Mouse (Mus musculus) cerebellum, adult (tissue): Measurements from ENCODE around the gene Fstl4.

Experiments
- ATAC-seq: cut with Nextera tagmentation; 2 replicates; pipeline ENCODE4 v1.9.2; 2017; ENCODE audit warnings: mild to moderate bottlenecking, moderate library complexity, mixed read lengths; ENCODE audit not compliant: insufficient number of reproducible peaks, low FRiP score, low TSS enrichment

Gene Fstl4

GRCm38 (mm10) chr11:52764461-52764893 lies at the start of gene Fstl4:
Gene Fstl4, plus strand, starts transcription at chr11:52764634.
- ATAC-seq: peak; percentile 42

DNA sequence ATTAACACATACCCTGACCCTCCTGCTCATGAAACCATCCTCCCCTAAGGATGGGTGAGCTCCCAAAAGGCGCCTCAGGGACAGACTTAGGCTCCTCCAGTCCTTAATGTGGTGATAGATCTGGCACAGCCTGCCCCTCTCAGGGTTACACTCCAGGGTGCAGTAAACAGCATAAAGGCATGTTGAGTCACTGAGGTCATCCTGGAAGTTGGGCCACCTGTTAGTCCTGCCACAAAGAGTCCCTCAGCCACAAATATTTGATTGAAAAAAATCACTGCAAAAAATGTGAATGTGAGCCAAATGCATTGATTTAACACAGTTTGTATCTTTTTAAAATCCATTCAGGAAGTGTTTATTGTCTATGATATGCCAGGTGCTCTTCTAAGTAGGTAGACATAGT lies 45.9 kb upstream of the Fstl4 start:
- no peak for ATAC-seq

GRCm38 (mm10) chr11:52721087-52721486 lies 43.3 kb upstream of the Fstl4 start:
- no peak for ATAC-seq

GRCm38 (mm10) chr11:52722706-52723105 lies 41.7 kb upstream of the Fstl4 start:
- no peak for ATAC-seq

DNA sequence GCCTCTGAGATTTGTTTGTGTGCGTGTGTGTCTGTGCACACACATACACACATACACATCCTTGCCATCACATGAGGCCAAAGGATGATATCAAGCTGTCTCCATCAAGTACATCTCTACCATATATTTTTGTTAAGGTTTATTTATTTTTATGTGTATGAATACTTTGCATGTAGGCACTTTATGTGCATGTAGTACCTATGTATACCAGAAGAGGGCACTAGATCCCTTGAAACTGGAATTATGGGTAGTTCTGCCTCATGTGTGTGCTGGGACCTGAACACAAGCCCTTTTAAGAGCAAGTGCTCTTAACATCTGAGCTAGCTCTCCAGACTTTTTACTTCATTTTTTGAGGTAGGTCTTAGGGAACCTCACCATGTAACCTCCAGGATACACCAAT lies 38.4 kb upstream of the Fstl4 start:
- ATAC-seq: no peak

DNA sequence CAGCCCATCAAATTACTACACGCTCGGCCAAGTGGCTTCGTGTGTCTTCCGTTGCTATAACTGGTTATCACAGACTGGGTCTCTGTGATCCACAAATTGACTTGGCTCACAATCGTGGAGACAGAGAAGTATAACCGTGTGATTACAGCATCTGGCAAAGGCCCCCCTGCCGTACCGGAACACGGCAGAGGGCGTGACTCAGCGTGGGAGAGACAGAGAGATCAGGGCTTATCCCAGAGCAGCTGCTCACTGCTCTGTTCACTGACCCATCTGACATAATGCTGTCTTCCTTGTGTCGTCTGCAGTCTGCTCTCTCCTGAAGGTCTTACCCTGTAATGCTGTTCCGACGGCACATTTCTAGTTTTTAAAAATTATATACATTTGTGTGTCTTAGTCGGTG lies 36.0 kb upstream of the Fstl4 start:
- no peak for ATAC-seq

- no peak for ATAC-seq
Measured at GRCm38 (mm10) chr11:52729890-52730289, 34.5 kb upstream of the Fstl4 start.

GRCm38 (mm10) chr11:52731979-52732378 lies 32.5 kb upstream of the Fstl4 start:
- no peak for ATAC-seq

- no peak for ATAC-seq
Measured at GRCm38 (mm10) chr11:52734493-52735195, 29.8 kb upstream of the Fstl4 start.

- ATAC-seq: no peak
Measured at GRCm38 (mm10) chr11:52739187-52739586, 25.2 kb upstream of the Fstl4 start.

DNA sequence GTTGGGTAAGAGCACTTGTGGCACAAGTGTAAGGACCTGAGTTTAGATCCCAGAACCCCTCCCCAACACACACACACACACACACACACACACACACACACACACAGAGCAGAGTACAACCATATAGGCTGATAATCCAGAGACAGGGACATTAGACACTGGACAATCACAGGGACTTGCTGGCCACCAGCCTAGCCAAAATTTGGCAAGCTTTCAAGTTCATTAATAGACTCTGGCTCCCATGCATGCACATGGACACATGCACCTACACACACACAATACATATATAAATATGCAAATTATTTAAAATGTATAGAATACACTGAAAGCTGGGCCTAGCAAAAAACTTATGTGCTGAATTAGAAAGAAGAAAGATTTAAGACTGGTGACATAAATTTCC lies 24.0 kb upstream of the Fstl4 start:
- no peak for ATAC-seq

DNA sequence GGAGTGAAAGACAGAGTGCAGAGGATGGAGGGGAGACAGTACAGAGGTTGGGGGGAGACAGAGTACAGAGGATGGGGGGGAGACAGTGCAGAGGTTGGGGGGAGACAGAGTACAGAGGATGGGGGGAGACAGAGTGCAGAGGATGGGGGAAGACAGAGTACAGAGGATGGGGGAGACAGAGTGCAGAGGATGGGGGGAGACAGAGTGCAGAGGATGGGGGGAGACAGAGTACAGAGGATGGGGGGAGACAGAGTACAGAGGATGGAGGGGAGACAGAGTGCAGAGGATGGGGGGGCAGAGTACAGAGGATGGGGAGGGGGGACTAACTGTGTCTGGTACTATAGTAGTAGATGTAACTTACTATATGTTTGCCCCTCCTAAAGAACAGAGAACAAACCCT lies 20.5 kb upstream of the Fstl4 start:
- peak; percentile 61; the same call in 1 of the 2 replicates for ATAC-seq

DNA sequence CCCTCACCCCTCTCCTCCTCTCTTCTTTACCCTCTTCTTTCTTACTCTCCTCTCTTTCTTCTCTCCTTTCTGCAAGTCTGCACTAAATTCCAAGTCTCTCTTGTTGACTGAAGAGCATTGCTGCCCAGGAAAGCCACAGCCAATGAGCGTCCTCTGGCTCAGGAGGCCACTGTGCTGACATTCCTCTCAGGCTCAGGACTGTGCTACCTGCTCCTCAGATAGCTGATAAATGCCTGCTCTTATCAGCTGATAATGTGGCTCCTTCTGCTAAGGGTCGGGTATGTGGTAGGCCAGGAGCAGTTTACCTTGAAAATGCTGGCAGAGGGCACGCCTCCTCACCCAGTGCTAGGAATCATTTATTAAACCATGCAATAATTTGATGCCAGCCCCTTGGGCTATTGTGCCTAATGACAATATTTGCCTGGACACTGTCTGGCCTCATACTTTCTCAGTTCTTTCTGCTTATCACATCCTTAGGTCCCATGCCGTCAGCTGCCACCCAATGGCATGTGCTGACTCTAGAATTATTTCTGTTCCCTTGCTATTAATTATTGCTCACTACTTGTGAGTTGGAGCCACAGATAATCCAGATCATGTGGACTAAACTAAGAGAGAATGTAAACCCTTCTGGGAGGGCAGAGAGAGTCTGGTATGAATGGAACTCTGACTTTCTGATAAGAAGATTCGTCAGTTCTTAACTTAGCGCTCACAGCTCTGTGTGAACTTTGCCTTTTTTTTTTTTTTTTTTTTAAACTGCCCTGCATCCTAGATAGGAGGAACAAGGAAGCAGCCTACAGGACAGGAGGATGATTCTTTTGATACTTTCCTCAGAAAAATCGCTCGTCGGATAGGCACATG lies 19.6 kb upstream of the Fstl4 start:
- ATAC-seq: no peak

- no peak for ATAC-seq
Measured at GRCm38 (mm10) chr11:52747206-52747605, 17.2 kb upstream of the Fstl4 start.

DNA sequence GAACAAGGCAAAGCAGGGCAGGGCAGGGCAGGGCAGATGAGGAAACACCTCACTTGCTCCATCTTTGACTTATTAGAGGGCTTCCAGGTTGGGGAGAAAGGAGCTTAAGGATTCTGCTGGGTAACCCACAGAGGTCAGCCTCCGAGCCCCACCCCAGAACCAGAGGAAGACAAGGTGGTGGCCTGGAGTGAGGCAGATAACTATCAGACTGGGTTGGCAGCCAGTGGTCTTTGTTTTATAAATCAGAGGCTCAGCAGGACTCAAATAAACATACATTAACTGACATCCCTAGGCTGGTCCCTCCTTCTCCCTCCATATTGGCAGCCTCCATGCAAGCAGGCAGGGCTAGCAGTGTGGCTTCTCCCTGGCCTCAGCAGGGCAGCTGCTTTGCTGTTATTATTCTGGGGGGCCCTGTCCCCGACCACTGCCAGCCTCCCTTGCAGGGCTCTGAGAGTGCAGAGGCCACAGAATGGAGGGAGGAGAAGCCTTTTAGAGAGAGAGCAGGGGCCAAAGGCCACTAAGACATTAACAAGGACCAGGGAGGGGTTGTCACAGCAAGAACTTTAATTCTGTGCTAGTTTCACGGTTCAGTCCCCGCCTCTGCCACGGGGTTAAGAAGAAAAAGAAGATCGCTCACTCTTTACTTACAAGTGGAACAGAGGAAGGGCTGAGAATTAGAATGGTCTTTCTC lies 16.5 kb upstream of the Fstl4 start:
- no peak for ATAC-seq

DNA sequence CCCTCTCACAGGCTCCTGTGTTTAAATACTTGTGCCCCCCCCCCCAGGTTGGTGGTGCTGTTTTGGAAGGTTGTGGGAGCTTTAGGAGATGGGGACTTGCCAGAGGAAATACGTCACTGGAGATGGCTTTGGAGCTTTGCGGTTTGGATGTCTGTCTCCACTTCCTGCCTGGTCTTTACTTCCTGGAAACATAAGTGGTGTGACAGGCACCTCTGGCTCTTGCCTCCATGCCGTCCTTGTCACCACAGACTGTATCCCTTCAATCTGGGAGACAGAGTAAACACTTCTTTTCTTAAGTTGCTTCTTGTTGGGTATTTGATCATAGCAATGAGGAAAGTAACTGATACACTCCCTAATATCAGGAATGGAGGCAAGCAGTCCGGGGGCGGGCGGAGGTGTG lies 14.4 kb upstream of the Fstl4 start:
- ATAC-seq: no peak

GRCm38 (mm10) chr11:52752524-52752923 lies 11.9 kb upstream of the Fstl4 start:
- no peak for ATAC-seq

DNA sequence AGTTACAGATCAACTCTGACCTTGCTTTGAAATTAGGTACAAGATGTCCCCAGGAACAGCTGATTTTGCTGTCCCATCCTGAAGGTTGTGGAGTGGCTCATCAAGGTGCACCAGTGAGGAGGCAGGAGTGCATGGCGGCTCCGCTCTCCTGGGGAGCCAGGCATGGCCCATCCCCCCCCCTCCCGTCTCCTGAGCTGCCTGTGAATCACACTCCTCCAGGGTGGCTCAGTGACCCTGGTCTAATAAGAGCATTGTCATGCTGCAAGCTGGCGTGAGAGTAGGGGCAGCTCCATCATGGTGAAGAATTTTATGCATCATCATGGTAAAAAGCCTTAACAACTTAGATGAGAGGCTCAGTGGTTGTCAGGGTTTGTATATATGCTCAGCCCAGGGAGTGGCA lies 11.2 kb upstream of the Fstl4 start:
- no peak for ATAC-seq

DNA sequence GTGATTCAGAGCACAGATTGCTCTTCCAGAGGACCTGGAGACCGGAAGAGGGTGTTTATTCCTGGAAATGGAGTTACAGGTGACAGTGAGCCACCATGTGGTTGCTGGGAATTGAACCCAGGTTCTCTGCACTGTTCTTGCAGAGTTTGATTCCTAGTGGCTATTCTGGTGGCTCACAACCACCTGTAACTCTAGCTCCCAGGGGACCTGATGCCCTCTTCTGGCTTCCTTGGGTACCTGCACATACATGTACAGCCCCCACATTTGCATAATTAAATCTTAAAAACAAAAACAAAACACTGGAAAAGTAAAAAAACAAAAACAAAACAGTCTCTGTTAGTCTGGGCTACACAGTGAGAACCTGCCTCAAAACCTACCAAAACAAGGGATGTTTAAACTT lies 2.6 kb upstream of the Fstl4 start:
- ATAC-seq: no peak

- ATAC-seq: peak; percentile 39
Measured at GRCm38 (mm10) chr11:52764894-52765677, 652 bp downstream of the Fstl4 start.
